Mouse (Mus musculus) liver, embryonic 12.5 days (tissue): ENCODE measurements around the gene Abca8b. TPM values are rescaled to one million over a fixed set of nuclear protein-coding genes. Genes with fewer than 3 reads are reported as not detected.

Experiments used
- ATAC-seq: fragments of 200-750 bp; cut with Nextera tagmentation; 2 replicates; pipeline ENCODE4 v1.8.0; 2017; ENCODE audit warnings: moderate number of reproducible peaks, mild to moderate bottlenecking, moderate library complexity
- H3K27ac ChIP-seq: fragments of 300-500 bp; sonication (generic); 2 replicates; pipeline ENCODE4 v1.5.1; 2016; ENCODE audit warnings: mild to moderate bottlenecking
- H3K27me3 ChIP-seq: fragments of 300-500 bp; sonication (generic); replicated peaks from 2 replicates; pipeline ENCODE4 v1.6.1; 2016; ENCODE audit warnings: mild to moderate bottlenecking, moderate library complexity
- H3K36me3 ChIP-seq: fragments of 300-500 bp; sonication (generic); 2 replicates; pipeline ENCODE4 v1.6.1; 2016; ENCODE audit warnings: mild to moderate bottlenecking, moderate library complexity
- H3K4me1 ChIP-seq: fragments of 300-500 bp; sonication (generic); 2 replicates; pipeline ENCODE4 v1.6.1; 2016
- H3K4me2 ChIP-seq: fragments of 300-500 bp; sonication (generic); 2 replicates; pipeline ENCODE4 v1.6.1; 2016; ENCODE audit warnings: mild to moderate bottlenecking, moderate library complexity
- H3K4me3 ChIP-seq: fragments of 300-500 bp; sonication (generic); 2 replicates; pipeline ENCODE4 v1.5.1; 2016; ENCODE audit warnings: mild to moderate bottlenecking, moderate library complexity
- H3K9ac ChIP-seq: fragments of 300-500 bp; sonication (generic); 2 replicates; pipeline ENCODE4 v1.6.1; 2016; ENCODE audit warnings: mild to moderate bottlenecking, moderate library complexity
- H3K9me3 ChIP-seq: fragments of 300-500 bp; sonication (generic); replicated peaks from 2 replicates; pipeline ENCODE4 v1.6.1; 2016; ENCODE audit warnings: mild to moderate bottlenecking, moderate library complexity
- WGBS: fragments of 180-500 bp; shearing (Covaris S2); methylation state at CpG from one replicate; pipeline ENCODE4 v1.1.7; 2016; ENCODE audit not compliant: insufficient replicate concordance; 5-methylcytosine and 5-hydroxymethylcytosine counted together
- polyA plus RNA-seq: library from polyadenylated mRNA; unstranded; fragments of >200 nt; fragmentation: Nextera tagmentation; extraction: Ambion mirVana; gene quantifications from 2 replicates; pipeline ENCODE4 v1.2.1, GENCODE M21; 2016

Gene Abca8b
- polyA plus RNA-seq, 1 experiment from 2014 or later: 5.2 TPM

GRCm38 (mm10) chr11:109891371-109891988 lies 104.2 kb downstream of the Abca8b start:
- Histone ChIP-seq H3K9ac (no peak overlapping the region), H3K9me3 (no peaks in the 10 kb centered on the region), H3K36me3 (no peaks in the 10 kb centered on the region), H3K27me3 (no peaks in the 10 kb centered on the region), H3K4me2 (no peak overlapping the region), H3K27ac (no peak overlapping the region), H3K4me3 (no peak overlapping the region), H3K4me1 (no peaks in the 10 kb centered on the region)
- WGBS: 67% methylated on average over 8 of the region's 8 CpGs
- ATAC-seq: no peak

- H3K4me1 ChIP-seq: no peaks in the 10 kb centered on the region
- 61% methylated on average over 4 of the region's 4 CpGs for WGBS
- H3K36me3 ChIP-seq: no peaks in the 10 kb centered on the region
- H3K9me3 ChIP-seq: no peaks in the 10 kb centered on the region
- no peak overlapping the region for H3K4me3 ChIP-seq
- H3K27ac ChIP-seq: no peak overlapping the region
- ATAC-seq: no peak
- no peaks in the 10 kb centered on the region for H3K27me3 ChIP-seq
- H3K9ac ChIP-seq: no peak overlapping the region
- no peak overlapping the region for H3K4me2 ChIP-seq
Measured at GRCm38 (mm10) chr11:109889595-109889994, 106.0 kb downstream of the Abca8b start.

GRCm38 (mm10) chr11:109886757-109887156 lies 108.9 kb downstream of the Abca8b start:
- Histone ChIP-seq H3K4me1 (no peaks in the 10 kb centered on the region), H3K36me3 (no peaks in the 10 kb centered on the region), H3K4me2 (no peak overlapping the region), H3K27ac (no peak overlapping the region), H3K27me3 (no peaks in the 10 kb centered on the region), H3K4me3 (no peak overlapping the region), H3K9ac (no peak overlapping the region), H3K9me3 (no peaks in the 10 kb centered on the region)
- 66% methylated on average over 4 of the region's 4 CpGs for WGBS
- ATAC-seq: no peak

GRCm38 (mm10) chr11:109885521-109885920 lies 110.1 kb downstream of the Abca8b start:
- Histone ChIP-seq H3K4me3 (no peak overlapping the region), H3K27ac (no peak overlapping the region), H3K9ac (no peak overlapping the region), H3K36me3 (no peaks in the 10 kb centered on the region), H3K27me3 (no peaks in the 10 kb centered on the region), H3K4me1 (no peaks in the 10 kb centered on the region), H3K4me2 (no peak overlapping the region), H3K9me3 (no peaks in the 10 kb centered on the region)
- 60% methylated on average over 3 of the region's 3 CpGs for WGBS
- no peak for ATAC-seq

GRCm38 (mm10) chr11:109884801-109885200 lies 110.8 kb downstream of the Abca8b start:
- ATAC-seq: no peak
- Histone ChIP-seq H3K4me1 (no peaks in the 10 kb centered on the region), H3K9ac (no peak overlapping the region), H3K36me3 (no peaks in the 10 kb centered on the region), H3K27ac (no peak overlapping the region), H3K4me2 (no peak overlapping the region), H3K4me3 (no peak overlapping the region), H3K27me3 (no peaks in the 10 kb centered on the region), H3K9me3 (no peaks in the 10 kb centered on the region)
- WGBS: 73% methylated on average over 4 of the region's 4 CpGs

GRCm38 (mm10) chr11:109884126-109884525 lies 111.5 kb downstream of the Abca8b start:
- Histone ChIP-seq H3K27ac (no peak overlapping the region), H3K9ac (no peak overlapping the region), H3K4me3 (no peak overlapping the region), H3K4me2 (no peak overlapping the region), H3K4me1 (no peaks in the 10 kb centered on the region), H3K36me3 (no peaks in the 10 kb centered on the region), H3K27me3 (no peaks in the 10 kb centered on the region), H3K9me3 (no peaks in the 10 kb centered on the region)
- ATAC-seq: no peak
- 32% methylated on average over 3 of the region's 3 CpGs for WGBS

Other genes with a start within 250 kb of the Abca8b start
- gene 1700012B07Rik, start 167.8 kb downstream of the Abca8b start, polyA plus RNA-seq: not detected in 2 replicates
- gene Abca8a, start 100.1 kb upstream of the Abca8b start, polyA plus RNA-seq: 0.54 and 0.71 TPM in 2 replicates
- 0.52 and 0.73 TPM in 2 replicates for gene Abca9, start 172.4 kb upstream of the Abca8b start, polyA plus RNA-seq